Mouse (Mus musculus): ENCODE data around the gene Pigl. TPM values are rescaled to one million over a fixed set of nuclear protein-coding genes. Genes with fewer than 3 reads are reported as not detected.
"Not testable (repeated sequence)": the region's sequence is repeated elsewhere in the genome, so short reads cannot be mapped to it uniquely, and the experiment has no call there.

Gene Pigl
- polyA plus RNA-seq, 2 experiments, result 3.5 to 4.1 TPM

GRCm38 (mm10) chr11:62498802-62499201, 40.5 kb downstream of the Pigl start:
- no peak overlapping the region for H3K27ac ChIP-seq
- TF ChIP-seq CTCF (IDR thresholded peaks at IDR 0.05; ENCODE audit: low read depth), result no peak
- TF ChIP-seq EP300 (IDR thresholded peaks at IDR 0.05; ENCODE audit: low read depth), result no peak

GRCm38 (mm10) chr11:62500529-62500928, 42.3 kb downstream of the Pigl start:
- H3K4me1 ChIP-seq (replicated peaks; ENCODE audit: control insufficient read depth in 2 of 2, insufficient read depth in 2 of 2, low read length in 1 of 2), result peaks cover 0 to 7% of the 10 kb centered on the region in 2 experiments; a peak in 2 of 4 replicates
- ATAC-seq (ENCODE audit: insufficient read depth) (no peak), DNase-seq (ENCODE audit: low read depth in 3 of 3, low spot score in 3 of 3) (no peak)
- H3K9me3 ChIP-seq (ENCODE audit: control insufficient read depth, low read length), result no peaks in the 10 kb centered on the region
- H3K27ac ChIP-seq, result no peak overlapping the region
- H3K27me3 ChIP-seq (ENCODE audit: control insufficient read depth, insufficient read depth, low read length), result no peaks in the 10 kb centered on the region
- no peak for TF ChIP-seq CTCF (IDR thresholded peaks at IDR 0.05; ENCODE audit: low read depth)
- no peak for TF ChIP-seq EP300 (IDR thresholded peaks at IDR 0.05; ENCODE audit: low read depth)
- H3K9ac ChIP-seq (replicated peaks), result no peak overlapping the region
- no peak overlapping the region for H3K4me2 ChIP-seq (ENCODE audit: low read depth)
- H3K4me3 ChIP-seq (ENCODE audit: insufficient read depth in 1 of 2, low read depth in 2 of 2, low read length in 2 of 2), result no peak overlapping the region
- WGBS (ENCODE audit: insufficient replicate concordance), result 72% methylated on average over 2 of the region's 2 CpGs
- H3K36me3 ChIP-seq (replicated peaks; ENCODE audit: control insufficient read depth, insufficient read depth, low read depth), result no peaks in the 10 kb centered on the region

More at GRCm38 (mm10) chr11:62498802-62499201, 40.5 kb downstream of the Pigl start:
- ATAC-seq (ENCODE audit: insufficient read depth) (no peak), DNase-seq (ENCODE audit: low read depth in 3 of 3, low spot score in 3 of 3) (no peak)
- WGBS (ENCODE audit: insufficient replicate concordance), result 83% methylated on average over 2 of the region's 2 CpGs
- no peak overlapping the region for H3K9ac ChIP-seq (replicated peaks)
- no peak overlapping the region for H3K4me2 ChIP-seq (ENCODE audit: low read depth)
- no peak overlapping the region for H3K4me3 ChIP-seq (ENCODE audit: insufficient read depth in 1 of 2, low read depth in 2 of 2, low read length in 2 of 2)
- H3K4me1 ChIP-seq (replicated peaks; ENCODE audit: control insufficient read depth in 2 of 2, insufficient read depth in 2 of 2, low read length in 1 of 2), result peaks cover 0 to 17% of the 10 kb centered on the region in 2 experiments; a peak in 2 of 4 replicates
- no peaks in the 10 kb centered on the region for H3K27me3 ChIP-seq (ENCODE audit: control insufficient read depth, insufficient read depth, low read length)
- no peaks in the 10 kb centered on the region for H3K36me3 ChIP-seq (replicated peaks; ENCODE audit: control insufficient read depth, insufficient read depth, low read depth)
- no peaks in the 10 kb centered on the region for H3K9me3 ChIP-seq (ENCODE audit: control insufficient read depth, low read length)

- no peak for ATAC-seq (ENCODE audit: insufficient read depth)
- Histone ChIP-seq H3K27ac (no peak overlapping the region), H3K9ac (replicated peaks) (no peak overlapping the region), H3K4me2 (ENCODE audit: low read depth) (no peak overlapping the region), H3K4me1 (replicated peaks; ENCODE audit: control insufficient read depth in 2 of 2, insufficient read depth in 2 of 2, low read length in 1 of 2) (no peaks in the 10 kb centered on the region), H3K9me3 (ENCODE audit: control insufficient read depth, low read length) (no peaks in the 10 kb centered on the region), H3K4me3 (ENCODE audit: insufficient read depth in 1 of 2, low read depth in 2 of 2, low read length in 2 of 2) (no peak overlapping the region), H3K27me3 (ENCODE audit: control insufficient read depth, insufficient read depth, low read length) (no peaks in the 10 kb centered on the region), H3K36me3 (replicated peaks; ENCODE audit: control insufficient read depth, insufficient read depth, low read depth) (no peaks in the 10 kb centered on the region)
- DNase-seq (ENCODE audit: low read depth in 3 of 3, low spot score in 3 of 3), result no peak
- TF ChIP-seq EP300 (IDR thresholded peaks at IDR 0.05; ENCODE audit: low read depth) (no peak), CTCF (IDR thresholded peaks at IDR 0.05; ENCODE audit: low read depth) (no peak)
- WGBS (ENCODE audit: insufficient replicate concordance), result 67% methylated on average over 4 of the region's 4 CpGs
These were observed 49.4 kb downstream of the Pigl start for GRCm38 (mm10) chr11:62507683-62508082.

GRCm38 (mm10) chr11:62508365-62508764, 50.1 kb downstream of the Pigl start:
- 90% methylated on average over 13 of the region's 13 CpGs for WGBS (ENCODE audit: insufficient replicate concordance)
- not testable (repeated sequence) for H3K27ac ChIP-seq; H3K27me3 ChIP-seq (ENCODE audit: control insufficient read depth, insufficient read depth, low read length); H3K4me1 ChIP-seq (replicated peaks; ENCODE audit: control insufficient read depth in 2 of 2, insufficient read depth in 2 of 2, low read length in 1 of 2); H3K36me3 ChIP-seq (replicated peaks; ENCODE audit: control insufficient read depth, insufficient read depth, low read depth); H3K4me3 ChIP-seq (ENCODE audit: insufficient read depth in 1 of 2, low read depth in 2 of 2, low read length in 2 of 2); DNase-seq (ENCODE audit: low read depth in 3 of 3, low spot score in 3 of 3); H3K9ac ChIP-seq (replicated peaks); H3K4me2 ChIP-seq (ENCODE audit: low read depth); ATAC-seq (ENCODE audit: insufficient read depth); H3K9me3 ChIP-seq (ENCODE audit: control insufficient read depth, low read length)

- H3K4me3 ChIP-seq (ENCODE audit: insufficient read depth in 1 of 2, low read depth in 2 of 2, low read length in 2 of 2); H3K9ac ChIP-seq (replicated peaks); ATAC-seq (ENCODE audit: insufficient read depth); H3K9me3 ChIP-seq (ENCODE audit: control insufficient read depth, low read length); H3K27ac ChIP-seq; H3K4me1 ChIP-seq (replicated peaks; ENCODE audit: control insufficient read depth in 2 of 2, insufficient read depth in 2 of 2, low read length in 1 of 2); DNase-seq (ENCODE audit: low read depth in 3 of 3, low spot score in 3 of 3); H3K4me2 ChIP-seq (ENCODE audit: low read depth); H3K27me3 ChIP-seq (ENCODE audit: control insufficient read depth, insufficient read depth, low read length); H3K36me3 ChIP-seq (replicated peaks; ENCODE audit: control insufficient read depth, insufficient read depth, low read depth): not testable (repeated sequence)
- 90% methylated on average over 5 of the region's 5 CpGs for WGBS (ENCODE audit: insufficient replicate concordance)
These were observed 50.6 kb downstream of the Pigl start for GRCm38 (mm10) chr11:62508816-62509215.

Measured in liver, embryonic 14.5 days (tissue).